Mouse (Mus musculus): ENCODE measurements around the gene Meaf6.

Gene Meaf6

DNA sequence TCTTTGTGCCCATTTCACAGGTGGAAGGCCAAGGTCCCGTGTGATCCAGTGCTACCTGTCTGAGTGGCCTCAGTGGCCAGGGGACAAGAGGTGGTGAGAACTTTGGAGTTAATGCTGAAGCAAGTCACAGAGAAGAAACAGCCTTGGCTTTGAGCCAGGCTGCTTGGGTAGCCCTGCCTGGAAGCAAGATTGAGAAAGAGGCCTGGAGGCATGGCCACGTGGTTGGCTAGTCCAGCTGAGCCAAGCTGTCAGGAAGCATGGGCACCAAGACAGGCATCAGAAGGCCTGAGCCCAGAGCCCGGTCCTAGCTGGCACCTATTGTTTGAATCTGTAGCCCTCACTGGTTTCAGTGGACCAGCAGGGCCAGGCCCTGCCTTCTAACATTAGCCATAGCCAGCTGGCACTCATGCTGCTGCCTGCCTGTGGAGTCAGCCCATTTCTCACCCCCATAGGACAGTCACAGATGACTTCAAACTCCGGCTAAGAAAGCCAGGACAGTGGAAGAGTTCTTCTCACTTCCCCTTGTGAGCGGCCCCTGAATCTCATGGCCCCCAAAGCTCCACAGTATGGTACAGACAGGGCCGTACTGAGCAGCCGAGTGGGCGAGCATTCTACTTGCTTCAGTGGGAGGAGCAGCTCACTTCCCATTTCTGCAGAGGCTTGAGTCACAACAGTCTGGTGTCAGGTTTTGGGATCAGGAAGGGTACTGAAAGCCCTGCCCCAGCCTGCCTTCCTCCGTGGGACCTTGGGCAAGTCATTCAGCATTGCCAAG lies 31.3 kb downstream of the Meaf6 start:
- DNase-seq (ENCODE audit: low read depth) = no peak

DNA sequence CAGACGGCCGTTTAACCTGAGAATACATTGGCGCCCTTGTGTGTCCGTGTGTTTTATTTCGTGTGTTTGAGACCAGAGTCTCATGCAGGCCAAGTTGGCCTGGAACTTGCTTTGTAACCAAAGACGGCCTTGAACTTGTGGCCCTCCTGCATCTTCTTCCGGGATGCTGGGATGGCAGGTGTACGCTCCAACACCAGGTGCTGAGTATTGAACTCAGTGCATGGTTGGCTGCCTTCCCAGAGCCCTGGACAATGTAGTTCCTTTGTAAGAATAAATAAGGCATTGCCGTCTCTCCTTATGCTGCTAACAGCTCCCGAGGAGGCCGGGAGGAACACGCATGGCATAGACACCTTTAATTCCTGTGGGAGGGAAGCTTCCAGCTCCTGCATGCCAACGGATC lies 32.0 kb downstream of the Meaf6 start:
- DNase-seq (ENCODE audit: low read depth) = no peak

GRCm38 (mm10) chr4:125117902-125118320 lies 33.0 kb downstream of the Meaf6 start:
- DNase-seq (ENCODE audit: low read depth) = no peak

DNA sequence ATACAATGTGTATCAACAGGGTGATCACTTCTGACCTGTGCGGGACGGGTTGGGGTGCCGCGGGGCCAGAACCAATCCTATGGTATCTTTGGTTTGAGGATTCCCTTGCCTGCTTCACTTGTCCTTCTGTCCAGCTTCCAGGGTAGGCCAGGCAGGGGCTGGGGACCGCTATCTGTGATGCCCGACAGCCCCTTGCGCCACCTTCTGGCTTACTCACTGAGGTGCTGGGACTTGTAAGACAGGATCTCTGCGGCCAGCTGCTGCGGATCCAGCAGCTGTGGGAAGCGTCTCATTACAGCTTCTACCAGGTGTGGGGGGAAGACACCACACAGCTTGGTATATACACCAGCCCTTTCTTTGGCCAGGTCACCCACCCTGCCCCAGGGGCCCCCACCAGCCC lies 34.1 kb downstream of the Meaf6 start:
- no peak for DNase-seq (ENCODE audit: low read depth)

DNA sequence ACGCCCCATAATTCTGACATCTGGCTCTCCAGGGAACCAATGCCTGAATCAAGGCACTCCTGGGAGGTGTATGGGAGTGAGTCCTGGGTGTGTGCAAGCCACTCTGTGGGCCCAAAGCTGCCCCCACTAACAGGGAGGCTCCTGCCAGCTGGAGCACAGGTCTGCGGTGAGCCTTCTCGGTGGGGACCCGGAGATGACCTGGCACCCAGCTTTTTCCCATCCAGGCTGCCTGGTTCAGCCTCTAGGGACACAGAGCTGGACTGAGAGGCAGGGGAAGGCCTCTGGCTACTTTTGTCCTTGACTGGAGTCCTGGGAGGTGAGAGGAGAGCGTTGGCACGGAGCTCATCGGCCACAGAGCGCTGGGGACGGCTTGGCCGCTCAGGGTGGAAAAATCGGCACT lies 34.8 kb downstream of the Meaf6 start:
- no peak for DNase-seq (ENCODE audit: low read depth)

GRCm38 (mm10) chr4:125122431-125123278 lies 37.7 kb downstream of the Meaf6 start:
- DNase-seq (ENCODE audit: low read depth) = no peak

DNA sequence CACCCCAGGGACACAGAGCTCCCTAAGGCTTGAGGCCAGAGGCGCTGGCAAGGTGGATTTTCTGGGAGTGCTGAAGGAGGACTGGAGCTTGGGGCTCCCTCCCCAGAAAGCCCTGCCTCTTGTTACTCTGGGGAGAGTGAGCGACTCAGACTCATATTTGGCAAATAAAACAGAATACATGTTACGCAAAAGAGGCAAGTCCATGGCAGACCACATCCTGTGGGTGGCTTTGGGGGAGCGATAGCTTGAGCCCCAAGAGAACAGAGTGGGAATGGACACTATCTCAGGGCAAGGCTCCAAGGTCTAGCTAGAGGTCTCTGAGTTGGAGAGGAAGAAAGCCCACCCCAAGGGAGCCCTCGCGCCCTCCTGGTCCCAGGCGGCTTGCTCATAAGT lies 38.3 kb downstream of the Meaf6 start:
- no peak for DNase-seq (ENCODE audit: low read depth)

- no peak for DNase-seq (ENCODE audit: low read depth)
Measured at GRCm38 (mm10) chr4:125124424-125125209, 39.7 kb downstream of the Meaf6 start.

DNA sequence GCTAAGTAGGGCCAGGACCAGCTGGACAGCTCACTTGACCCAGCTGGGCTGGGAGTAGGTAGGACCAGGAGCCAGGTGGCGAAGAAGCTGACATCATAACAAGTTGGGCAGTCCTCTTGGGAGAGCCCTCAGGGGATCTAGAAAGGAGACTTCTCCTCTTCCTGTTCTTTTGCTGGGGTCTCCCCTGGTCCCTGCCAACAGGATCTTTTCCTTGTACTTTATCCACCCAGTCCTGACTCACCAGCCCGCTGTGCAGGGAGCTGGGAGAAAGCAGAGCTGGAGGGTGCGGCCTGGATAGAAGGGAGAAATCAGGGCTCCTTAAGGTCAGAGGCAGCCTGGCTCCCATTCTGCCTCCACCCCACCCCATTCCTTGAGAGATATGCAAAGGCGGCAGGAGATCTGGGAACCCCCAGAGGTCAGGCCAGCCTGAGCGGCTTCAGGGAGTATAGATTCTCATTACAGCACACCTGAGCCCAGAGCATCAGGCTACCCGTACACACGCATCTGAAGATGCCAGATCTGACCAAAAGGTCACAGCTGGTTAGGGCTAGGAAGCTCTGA lies 40.5 kb downstream of the Meaf6 start:
- DNase-seq (ENCODE audit: low read depth) = no peak

- no peak for DNase-seq (ENCODE audit: low read depth)
Measured at GRCm38 (mm10) chr4:125126186-125126585, 41.3 kb downstream of the Meaf6 start.

DNA sequence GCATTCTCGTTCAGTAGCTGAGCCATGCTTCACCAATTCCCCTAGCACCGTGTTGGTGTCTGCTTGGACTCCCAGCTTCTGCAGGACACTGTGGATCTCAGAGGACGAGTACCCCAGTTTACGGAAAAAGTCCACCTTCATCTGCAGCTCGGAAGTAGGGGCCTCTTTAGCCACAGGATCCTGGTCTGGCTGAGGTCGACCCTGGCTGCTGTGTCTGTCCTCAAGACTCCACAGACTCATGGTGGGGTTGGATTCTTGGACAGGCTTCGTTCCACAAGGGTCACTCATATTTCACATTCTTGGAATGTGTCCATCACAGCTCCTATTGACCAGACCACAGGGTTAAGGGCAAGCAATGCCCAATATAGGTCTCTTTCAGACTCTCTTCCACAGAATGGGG lies 41.8 kb downstream of the Meaf6 start:
- no peak for DNase-seq (ENCODE audit: low read depth)

GRCm38 (mm10) chr4:125127305-125128084 lies 42.6 kb downstream of the Meaf6 start, which contains the start of gene Zc3h12a:
Gene Zc3h12a (minus strand): TSS chr4:125127840.
- DNase-seq (ENCODE audit: low read depth) = peak; percentile 80

DNA sequence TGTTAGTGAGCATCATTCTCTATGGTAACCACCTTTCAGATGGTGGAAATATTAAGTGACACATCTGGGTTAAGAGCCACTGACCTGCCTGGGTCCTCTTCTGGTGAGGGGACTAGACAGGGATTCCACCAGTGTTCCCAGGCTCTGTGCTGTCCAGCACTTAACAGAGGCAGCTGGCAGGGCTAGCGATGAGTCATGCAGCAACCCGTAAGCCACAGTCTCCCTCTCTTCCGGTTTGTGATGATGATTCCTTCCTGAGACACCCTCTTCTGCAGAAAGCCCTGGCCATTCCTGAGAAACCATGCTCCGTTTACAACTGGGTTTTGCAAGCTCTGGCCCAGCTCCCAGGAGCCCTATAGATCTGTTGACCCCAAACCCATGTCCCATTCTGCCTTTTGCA lies 46.6 kb downstream of the Meaf6 start:
- no peak for DNase-seq (ENCODE audit: low read depth)

DNA sequence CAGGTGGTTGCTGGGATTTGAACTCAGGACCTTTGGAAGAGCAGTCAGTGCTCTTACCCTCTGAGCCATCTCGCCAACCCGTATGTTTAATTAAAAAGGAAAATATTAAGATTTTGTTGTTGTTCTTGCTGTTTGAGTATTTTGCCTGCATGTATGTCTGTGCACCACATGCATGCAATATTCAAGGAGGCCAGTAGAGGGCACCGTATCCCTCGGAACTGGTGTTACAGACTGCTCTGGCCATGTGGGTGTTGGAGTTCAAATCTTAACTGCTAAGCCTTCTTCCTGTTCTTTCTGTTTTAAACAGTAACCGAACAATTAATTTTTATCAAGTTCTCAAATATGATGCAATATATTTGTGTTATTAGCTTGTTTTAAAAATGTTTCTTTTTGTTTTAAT lies 47.5 kb downstream of the Meaf6 start:
- peak; percentile 53 for DNase-seq (ENCODE audit: low read depth)

GRCm38 (mm10) chr4:125134192-125134591 lies 49.3 kb downstream of the Meaf6 start:
- no peak for DNase-seq (ENCODE audit: low read depth)

DNA sequence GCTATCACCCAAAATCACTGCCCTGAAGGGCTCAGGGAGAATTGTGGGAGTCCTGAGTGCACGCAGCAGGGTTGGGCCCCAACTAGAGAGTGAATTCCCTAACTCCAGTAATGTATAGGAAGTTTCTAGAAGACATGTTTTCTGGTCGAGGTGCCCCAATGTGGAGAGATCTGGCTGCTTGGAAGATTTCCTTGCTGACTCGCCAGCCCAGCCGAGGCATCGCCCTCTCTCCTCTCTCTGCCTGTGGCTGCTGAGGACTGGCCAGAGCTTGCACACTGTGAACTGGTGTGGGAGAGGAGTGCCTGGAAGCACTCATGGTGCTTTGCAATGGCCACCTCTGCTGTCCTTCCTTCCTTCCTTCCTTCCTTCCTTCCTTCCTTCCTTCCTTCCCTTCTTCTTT lies 49.7 kb downstream of the Meaf6 start:
- no peak for DNase-seq (ENCODE audit: low read depth)

GRCm38 (mm10) chr4:125135076-125135855 lies 50.3 kb downstream of the Meaf6 start:
- DNase-seq (ENCODE audit: low read depth) = no peak

DNA sequence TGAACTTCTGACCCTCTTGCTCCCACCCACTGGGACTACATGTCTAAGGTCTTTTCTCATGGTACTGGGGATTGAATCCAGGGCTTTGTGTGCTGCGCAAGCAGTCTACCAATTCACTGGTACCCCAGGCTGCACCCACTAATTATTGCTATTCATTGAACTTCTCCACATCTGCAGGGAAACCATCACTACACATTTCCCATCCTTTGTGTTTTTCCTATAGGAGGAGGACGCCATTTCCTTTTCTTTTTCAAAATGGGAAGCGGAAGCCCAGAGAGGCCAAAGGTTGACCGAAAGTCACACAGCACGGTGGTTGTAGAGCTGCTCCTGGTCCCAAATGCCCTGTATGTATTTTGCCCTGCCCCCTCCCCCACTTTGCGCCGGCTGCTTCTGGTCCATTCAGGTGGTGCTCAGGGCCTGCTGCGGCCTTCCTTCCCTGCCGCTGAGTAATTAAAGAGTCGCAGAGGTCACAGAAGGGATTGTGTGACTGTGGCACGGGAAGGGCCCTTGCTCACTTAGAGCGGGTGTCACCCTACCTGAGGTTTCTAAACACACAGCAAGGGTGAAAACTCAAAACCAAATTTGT lies 51.5 kb downstream of the Meaf6 start:
- no peak for DNase-seq (ENCODE audit: low read depth)

DNA sequence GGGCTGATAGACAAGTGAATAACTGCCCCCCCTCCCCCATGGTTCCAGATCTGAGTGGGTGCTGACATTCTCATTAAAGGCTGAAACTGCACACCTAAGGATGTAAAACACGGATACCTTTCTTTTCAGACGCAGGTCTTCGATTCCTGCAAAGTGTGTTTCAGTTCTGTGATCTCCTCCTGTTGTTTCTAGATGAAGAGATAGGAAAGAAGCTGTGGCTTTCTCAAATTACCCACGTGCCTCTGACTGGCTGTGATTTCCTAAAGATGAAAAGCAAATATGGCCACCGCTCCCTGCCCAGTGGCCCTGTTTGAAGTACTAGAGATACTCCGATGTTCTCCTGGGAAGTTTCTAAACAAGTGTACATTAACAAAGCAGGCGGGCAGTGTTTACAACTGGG lies 53.4 kb downstream of the Meaf6 start:
- DNase-seq (ENCODE audit: low read depth) = no peak

DNA sequence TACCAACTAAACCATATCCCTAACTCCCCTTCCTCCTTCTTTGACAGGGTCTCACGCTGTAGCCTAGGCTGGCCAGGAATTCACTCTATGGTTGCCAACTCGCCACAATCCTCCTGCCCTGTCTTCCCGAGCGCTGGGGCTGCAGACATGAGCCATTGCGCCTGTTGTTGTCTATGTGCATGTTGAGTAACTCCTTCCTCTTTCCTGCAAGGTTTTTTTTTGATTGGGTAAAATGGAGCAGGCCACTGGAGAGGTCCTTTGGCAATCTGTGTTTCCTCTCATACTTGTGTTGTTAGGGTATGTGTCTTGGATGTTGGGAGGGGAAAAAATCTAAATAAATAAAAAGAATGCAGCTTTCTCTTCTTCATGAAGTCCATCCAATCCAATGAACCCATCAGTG lies 59.3 kb downstream of the Meaf6 start:
- DNase-seq (ENCODE audit: low read depth) = no peak
